Mouse (Mus musculus): ENCODE results near the gene Bmp7.

Bmp7 gene

GRCm38 (mm10) chr2:172949051-172949450, 8.9 kb upstream of the Bmp7 start:
- DNase-seq (ENCODE audit: low read depth, low spot score): peak; percentile 57

GRCm38 (mm10) chr2:172940799-172941163, 660 bp upstream of the Bmp7 start:
- DNase-seq (ENCODE audit: low read depth, low spot score): no peak

GRCm38 (mm10) chr2:172939639-172940002, 500 bp downstream of the Bmp7 start:
- DNase-seq (ENCODE audit: low read depth, low spot score): no peak

- peak; percentile 60 for DNase-seq (ENCODE audit: low read depth, low spot score)
These were observed 1.1 kb downstream of the Bmp7 start for GRCm38 (mm10) chr2:172938761-172939638.

GRCm38 (mm10) chr2:172937326-172938190, 2.6 kb downstream of the Bmp7 start:
- DNase-seq (ENCODE audit: low read depth, low spot score): peak; percentile 73

DNA sequence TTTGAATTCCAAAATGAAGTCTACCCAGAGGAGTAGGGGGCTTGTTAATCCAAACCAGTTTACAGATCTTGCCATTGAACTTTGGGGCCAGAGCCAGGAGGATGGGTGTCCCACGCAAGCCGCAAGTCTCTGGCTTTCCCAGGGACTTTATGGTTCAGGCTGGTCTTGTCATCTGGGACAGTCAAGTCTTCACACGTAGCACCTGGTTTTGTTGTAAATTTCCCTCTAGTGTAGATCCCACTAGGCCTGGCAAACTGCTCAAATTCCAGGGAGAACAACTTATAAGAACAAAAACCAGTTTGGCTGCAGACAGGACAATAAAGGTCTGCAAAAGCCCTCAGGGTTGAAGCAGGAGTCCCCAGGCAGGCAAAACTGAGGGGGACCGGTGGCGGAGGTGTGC, 3.3 kb downstream of the Bmp7 start:
- no peak for DNase-seq (ENCODE audit: low read depth, low spot score)

DNA sequence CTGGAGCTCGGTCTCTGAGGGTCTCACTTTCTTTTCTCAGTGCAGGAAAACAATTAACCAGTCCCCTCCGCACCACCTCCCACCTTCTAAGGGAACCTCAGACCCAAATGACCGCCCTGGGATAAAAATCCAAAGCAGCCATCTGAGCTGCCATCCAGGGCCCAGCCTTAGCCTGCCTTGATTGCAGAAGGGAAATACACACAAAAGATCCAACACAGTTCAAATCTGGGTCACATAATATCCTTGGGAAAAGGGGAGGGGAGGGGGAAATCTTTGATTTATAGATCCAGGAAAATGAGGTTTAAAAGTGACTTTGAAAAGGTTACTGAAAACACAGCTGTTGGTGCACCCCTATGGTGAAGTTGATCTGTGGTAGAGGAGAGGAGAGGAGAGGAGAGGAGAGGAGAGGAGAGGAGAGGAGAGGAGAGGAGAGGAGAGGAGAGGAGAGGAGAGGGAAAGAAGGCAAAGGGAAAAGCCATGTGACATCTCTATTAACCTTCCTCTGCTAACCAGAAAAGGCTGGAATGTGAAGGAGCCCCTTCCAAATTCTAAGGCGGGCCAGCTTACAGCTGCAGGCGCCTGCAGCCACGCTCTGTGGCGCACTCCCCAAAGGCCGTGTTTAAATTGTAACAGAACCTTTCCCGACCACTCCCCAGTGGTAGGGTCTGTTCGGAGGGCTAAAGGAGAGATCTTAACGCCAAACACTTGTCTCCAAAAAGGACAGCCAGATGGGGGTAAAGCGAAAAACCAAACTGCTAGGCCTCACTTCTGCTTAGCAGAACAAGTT, 4.2 kb downstream of the Bmp7 start:
- DNase-seq (ENCODE audit: low read depth, low spot score): no peak

DNA sequence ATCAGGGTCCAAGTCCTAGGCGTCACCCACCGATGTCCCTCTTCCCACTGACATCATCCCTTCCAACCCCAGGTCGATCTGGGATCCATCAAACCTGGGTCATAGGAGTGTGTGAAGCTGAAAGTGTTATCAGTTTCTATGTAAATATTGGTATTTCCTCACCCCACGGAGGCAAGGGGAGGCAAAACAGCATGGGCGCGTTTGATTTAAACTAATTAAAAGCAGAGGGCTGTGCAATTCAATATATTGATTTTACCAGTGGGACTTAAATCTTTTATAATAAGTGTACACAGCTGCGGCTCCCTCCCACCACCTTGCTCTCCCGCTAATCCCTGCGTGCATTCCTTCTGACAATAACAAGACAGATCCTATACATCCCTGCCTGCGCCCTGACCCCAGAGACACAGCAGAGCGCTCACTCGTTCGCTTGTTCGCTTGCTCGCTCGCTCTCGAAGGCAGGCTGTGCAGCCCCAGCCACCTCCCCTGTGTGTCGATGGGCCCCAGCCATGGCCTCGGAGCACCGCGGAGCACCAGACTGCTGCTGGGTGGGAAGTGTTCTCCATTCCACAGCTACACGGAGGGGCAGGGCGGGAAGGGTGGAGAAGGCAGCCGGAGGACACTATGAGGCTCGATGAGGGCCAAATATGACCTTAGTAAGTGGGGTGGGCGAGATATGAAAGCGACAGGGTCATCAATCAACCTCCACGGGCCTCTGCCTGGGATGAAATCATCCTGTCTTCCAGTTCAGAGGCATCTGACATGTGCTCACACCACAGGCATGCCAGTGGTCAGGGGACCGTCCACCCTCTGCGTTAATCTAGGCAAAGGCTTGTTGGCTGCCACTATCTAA, 5.0 kb downstream of the Bmp7 start:
- no peak for DNase-seq (ENCODE audit: low read depth, low spot score)

DNA sequence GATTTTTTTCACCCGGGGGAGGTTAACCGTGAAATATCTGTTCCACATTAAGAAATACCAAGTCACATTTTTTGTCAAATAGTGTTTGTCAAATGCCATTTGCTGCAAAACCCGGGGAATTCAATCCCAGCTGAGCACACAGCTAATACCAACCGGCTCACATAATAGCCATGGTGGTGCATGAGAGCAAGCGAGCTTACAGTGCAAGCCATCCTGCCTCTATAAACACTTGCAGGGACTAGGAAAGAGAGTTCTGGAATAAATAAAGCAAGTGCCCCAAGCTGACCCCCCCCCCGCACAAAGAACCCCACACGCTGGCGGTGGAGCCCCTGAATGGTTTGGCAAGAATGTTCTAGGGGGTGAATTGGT, 5.7 kb downstream of the Bmp7 start:
- no peak for DNase-seq (ENCODE audit: low read depth, low spot score)

DNA sequence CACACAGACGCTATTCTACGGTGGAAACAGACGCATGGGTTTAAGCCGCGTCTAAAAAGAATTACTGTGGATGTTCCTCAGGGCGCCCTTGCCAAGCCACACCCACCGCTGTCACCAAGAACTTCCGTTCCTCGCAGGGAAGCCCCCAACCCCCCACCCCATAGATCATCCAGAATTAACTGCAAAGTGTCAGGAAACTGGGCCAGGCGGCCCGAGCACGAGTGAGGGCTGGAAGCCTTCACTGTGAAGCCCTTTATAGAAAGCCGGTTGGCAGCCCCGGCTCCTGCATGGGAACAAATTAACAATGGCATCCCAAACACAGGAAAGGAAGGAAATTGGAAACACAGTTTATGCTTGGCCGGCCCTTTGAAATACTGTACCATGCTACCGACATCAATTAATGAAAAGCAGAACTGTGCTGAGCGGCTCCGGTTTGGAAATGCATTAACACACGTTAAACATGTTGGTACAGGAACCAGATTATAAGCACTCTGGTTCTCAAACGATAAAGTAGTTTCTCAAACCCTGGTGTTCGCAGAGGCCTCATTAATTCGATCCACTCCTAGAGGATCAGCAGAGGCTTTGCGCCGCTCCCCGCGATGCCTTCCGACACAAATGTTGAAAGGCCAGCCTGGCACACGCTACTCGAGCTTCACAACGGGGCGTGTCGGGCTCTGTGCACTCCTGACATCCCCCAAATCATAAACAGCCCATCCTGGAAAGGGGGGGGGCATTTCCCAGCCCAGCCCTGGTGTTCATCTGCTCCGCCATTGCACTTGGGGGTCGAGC, 6.3 kb downstream of the Bmp7 start:
- DNase-seq (ENCODE audit: low read depth, low spot score): peak; percentile 55

- no peak for DNase-seq (ENCODE audit: low read depth, low spot score)
These were observed 8.8 kb downstream of the Bmp7 start for GRCm38 (mm10) chr2:172931137-172931898.

DNA sequence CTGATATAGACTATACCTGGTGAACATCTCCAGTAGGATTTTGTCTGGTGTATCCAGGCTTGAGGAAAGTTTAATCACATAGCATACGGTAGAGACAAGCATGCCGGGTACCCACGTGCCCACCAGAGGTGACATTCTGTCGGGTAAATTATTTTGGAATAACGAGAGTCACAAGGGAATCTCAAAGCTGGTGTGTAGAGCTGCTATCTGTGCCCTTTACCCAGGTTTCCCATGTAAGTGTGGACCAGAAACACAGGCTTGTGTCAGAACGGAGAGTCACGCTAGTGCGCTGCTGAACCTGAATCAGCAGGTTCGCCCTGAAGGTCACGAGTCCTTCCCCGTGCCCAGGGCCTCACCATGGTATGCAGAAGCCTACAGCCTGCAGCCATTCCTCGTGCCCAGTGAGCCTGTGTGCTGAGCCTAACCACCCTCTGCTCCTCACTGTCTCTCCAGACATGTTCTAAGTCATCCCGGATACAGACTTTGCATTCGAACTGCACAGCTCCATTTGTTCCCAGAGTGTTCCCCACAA, 10.2 kb downstream of the Bmp7 start:
- DNase-seq (ENCODE audit: low read depth, low spot score): no peak

GRCm38 (mm10) chr2:172927643-172928042, 12.5 kb downstream of the Bmp7 start:
- DNase-seq (ENCODE audit: low read depth, low spot score): peak; percentile 71

DNA sequence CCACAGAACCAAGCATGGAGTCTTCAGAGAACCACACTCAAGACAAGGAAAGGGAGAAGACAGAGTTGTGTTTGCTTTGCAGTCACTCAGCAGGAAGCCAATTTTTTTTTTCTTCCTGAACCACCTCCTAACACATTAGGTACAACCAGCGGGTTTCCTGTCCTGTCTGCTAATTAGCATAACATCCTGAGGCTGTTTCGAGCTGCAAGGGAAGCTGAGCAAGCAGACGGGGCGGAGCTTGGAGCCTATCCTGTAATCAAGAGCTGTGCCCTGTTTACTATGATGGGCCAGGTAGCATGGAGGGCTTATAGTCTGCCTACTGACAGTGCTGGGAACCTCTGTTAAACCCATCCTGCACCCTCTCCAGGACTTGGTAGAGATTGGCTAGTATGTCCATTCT, 13.8 kb downstream of the Bmp7 start:
- peak; percentile 68 for DNase-seq (ENCODE audit: low read depth, low spot score)

GRCm38 (mm10) chr2:172924961-172925360, 15.2 kb downstream of the Bmp7 start:
- DNase-seq (ENCODE audit: low read depth, low spot score): no peak

GRCm38 (mm10) chr2:172923198-172923597, 16.9 kb downstream of the Bmp7 start:
- DNase-seq (ENCODE audit: low read depth, low spot score): no peak

GRCm38 (mm10) chr2:172922597-172922996, 17.5 kb downstream of the Bmp7 start:
- no peak for DNase-seq (ENCODE audit: low read depth, low spot score)

GRCm38 (mm10) chr2:172914018-172914417, 26.1 kb downstream of the Bmp7 start:
- DNase-seq (ENCODE audit: low read depth, low spot score): peak; percentile 63

GRCm38 (mm10) chr2:172911715-172912114, 28.4 kb downstream of the Bmp7 start:
- no peak for DNase-seq (ENCODE audit: low read depth, low spot score)

Measured in CD4-positive, CD25-positive, alpha-beta regulatory T cell, adult 2 months (primary cell).